Mouse (Mus musculus): ENCODE measurements at regions not wholly inside any gene's neighbourhood (a gene's known extent, or its start where the extent isn't known, plus 50 kb on each side); places are given as distances from the start of the nearest gene placed in this dataset.

DNA sequence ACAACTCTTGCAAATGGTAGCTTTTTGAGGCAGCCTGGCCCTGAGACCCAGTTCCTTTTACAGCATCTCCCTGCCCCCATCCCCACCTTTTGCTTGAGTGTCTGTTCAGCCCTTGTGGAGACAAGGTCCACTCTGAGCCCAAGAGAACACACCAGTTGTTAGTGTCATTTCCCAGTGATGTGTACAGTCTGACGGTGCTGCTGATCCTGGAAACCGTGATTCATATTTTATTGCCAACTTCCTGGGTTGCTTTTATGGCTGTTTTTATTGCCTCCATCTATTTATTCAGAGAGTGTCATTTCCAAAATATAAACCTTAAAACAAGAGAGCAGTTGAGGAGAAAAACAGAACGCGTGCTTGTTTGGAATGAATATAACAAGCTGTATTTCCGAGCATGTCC lies 309.6 kb upstream of the Isl1 start:
- DNase-seq, result no peak

DNA sequence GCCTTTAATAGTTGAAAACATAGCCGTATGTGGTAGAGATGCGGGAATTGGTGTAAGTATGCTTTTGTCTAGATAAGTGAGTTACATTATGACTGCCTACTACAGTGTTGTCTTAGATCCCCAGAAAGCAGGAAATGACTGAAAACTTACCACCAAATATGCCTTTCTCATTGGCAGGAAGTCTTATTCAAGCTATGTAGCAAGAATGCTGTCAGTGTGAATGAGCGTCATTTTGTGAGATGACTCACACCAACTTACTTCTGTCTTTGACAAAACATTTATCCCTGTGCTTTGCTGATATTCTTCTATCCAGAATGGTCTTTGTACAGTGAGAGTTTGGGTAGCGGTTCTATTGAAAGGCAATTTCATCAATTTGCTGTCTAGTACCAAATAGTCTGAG lies 286.9 kb upstream of the Isl1 start:
- DNase-seq, result no peak

DNA sequence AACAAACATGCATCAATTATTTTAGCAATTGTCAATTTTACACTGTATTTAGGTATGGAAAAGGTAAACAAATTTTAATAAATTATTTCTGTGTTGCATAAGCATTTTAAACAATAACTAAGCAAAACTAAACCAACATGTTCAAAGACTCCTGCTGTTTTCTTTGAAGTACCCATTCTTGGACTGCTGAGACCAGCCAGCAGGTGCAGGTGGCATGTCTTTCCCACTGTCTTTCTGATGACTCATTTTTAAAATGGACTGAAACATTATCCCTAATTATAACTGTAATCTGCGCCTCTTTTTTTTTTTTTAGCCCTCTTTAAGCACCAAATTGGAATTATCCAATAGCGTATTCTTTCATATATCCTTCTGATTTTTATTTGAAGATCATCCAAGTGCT lies 286.0 kb upstream of the Isl1 start:
- DNase-seq, result no peak

DNA sequence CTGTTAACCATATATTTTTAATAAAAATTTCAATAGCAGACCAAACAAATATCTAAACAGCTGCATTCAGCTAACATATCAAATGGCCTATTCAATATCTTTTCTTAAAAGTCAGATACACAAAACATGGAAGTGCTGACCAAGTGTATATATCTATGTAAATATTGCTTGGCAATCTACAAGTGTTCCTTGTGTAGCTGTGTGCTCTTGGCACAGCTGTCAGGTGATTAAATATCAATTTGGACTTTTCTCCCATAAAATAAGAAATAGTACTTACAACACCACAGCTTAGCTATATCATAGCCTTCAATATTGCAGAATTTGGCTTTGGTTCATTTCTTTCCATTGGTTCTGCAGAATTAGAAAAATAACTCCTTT lies 266.5 kb upstream of the Isl1 start:
- no peak for DNase-seq

DNA sequence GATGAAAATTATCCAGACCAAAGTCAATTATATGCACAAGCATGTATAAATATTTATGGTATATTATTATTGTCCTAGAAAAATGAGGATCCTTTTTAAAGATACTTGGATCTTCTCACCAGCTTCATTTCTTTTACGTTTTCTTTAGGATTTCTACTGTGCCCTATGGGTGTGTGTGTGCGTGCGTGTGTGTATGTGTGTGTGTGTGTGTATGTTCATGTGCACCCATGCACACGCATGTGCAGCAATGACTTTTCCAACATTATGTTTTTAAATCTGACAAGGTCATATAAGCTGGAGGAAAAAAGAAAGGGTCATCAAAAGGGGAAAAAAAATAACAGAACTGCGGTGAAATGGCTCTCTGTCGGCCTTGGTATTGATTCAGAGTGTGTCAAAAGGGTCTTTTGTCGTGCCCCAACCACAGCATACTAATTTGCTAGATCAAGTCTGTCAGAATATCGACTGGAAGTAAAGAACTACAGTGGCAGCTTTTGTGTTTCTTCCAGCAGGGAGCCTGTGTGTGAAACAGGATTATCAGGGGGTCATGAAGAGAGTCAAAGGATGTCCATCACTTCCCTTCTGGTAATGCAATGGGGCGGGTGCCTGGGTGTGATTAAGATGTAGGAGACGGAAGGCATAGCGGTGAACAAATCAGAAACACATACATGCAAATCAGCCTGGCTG lies 265.9 kb upstream of the Isl1 start:
- no peak for DNase-seq

DNA sequence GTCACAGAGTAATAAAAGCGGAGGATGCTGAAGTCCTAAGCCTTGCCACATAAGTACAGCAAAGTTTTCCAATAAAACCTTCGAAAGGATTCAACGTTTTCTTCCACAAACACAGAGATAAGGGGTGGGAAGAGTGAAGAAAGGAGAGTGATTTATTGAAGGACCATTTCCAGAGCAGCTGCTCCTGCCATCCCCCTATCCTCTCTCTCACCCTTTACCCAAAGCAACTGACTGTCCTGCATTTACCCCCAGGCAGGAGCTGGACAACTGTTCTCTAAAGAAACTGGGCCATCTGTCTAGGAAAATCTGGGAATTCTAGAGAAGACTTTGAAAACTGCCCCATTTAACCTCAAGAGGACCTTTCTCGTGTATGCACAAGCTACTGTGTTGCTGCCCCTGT lies 245.6 kb upstream of the Isl1 start:
- DNase-seq, result no peak

DNA sequence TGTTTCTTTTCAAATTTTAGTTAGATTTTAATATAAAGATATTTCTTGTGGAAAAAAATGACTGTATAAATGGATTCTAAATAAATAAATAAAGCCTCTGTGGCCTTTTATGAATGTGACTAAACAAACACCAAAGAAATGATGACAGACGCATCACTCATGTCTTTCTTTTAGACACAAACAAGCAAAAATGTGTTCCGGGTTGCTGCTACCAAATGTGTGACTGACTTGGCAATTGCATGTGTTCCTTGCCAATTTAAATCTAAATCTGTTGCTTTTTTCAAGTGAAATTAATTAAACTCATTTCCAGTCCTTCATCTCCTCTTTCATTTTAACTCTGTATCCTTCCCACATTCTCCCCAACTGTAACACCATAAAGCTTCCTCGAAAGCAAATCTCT lies 225.7 kb upstream of the Isl1 start:
- DNase-seq, result no peak

DNA sequence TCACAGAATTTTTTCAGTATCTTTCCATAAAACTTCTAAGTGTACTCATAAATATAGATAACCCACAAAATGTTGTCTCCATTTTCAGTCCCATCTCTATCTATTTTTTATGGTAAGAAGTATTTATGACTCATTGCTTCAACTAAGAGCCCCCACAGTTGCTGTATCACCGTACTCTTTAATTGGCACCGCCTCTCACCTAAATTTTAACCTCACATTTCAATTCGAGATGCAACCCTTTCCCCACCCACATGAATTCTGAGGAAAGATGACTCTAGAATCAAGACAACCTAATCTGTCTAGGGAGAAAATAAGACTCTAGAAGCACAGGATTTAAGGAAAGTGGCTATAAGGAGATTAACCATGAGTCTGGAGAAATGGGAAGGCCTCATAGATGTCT lies 223.7 kb upstream of the Isl1 start:
- DNase-seq, result no peak

DNA sequence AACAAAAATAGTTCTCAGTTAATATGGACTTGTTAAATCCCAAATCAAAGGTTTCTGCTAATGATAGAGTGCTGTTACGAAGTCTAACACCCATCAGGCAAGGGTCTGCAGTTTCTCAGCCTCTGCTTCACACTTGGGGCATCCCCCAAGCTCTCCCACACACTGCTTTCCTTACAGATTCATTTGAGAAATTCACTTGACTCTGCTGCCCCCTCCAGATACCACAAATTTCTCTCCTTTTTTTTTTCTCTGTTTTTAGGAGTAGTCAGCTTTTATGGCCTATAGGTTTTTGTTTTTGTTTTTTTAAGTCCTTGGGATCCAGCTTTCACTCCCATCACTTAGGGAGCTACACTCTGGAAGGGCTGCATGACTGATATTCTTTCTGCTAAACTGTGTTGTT lies 218.8 kb upstream of the Isl1 start:
- DNase-seq, result no peak

DNA sequence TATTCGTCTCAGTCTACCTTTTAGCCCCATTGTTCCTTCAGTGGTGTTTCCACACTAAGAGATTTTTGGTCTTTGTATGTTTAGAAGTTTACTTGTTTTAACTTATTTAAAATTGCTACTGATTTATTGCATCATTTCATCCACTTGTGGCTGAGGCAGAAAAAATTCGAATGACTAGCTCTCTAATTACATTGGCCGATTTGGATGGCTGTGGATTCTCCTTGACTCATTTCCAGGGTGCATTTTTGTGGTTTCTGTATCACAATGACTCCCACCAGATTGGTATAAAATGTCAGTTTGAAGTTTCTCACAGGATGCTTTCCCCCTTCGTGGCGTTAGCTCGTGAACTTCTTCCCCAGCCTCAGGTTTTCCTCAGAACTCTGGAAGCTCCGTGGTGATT lies 217.5 kb upstream of the Isl1 start:
- DNase-seq, result no peak

DNA sequence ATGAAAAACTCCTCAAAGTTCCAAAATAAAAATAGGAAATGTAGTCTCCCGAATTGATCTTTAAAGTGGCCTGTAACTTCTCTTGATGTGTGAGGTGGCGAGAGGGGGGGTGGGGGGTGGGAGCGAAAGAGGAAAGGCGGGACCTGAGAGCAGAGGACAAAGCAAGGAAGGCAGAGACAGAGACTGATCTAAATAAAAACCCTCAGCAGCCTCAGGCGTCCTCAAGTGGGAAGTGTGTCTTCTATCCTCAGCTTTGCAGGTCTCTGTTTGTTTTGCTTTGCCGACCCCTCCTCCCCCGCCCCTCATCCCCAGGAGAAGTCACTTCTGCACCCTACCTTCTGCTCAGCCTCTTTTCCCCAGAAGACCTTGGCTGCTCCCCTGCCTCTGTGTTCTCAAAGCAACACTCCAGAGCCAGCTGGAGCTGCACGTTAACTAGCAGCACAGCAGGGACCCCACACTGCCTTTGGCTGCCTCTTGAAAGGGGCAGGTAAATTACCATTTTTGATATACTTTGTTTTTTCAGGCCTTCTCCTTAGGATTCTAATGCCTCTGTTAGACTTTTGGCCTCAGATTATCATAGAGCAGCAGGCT lies 214.3 kb upstream of the Isl1 start:
- DNase-seq, result no peak

DNA sequence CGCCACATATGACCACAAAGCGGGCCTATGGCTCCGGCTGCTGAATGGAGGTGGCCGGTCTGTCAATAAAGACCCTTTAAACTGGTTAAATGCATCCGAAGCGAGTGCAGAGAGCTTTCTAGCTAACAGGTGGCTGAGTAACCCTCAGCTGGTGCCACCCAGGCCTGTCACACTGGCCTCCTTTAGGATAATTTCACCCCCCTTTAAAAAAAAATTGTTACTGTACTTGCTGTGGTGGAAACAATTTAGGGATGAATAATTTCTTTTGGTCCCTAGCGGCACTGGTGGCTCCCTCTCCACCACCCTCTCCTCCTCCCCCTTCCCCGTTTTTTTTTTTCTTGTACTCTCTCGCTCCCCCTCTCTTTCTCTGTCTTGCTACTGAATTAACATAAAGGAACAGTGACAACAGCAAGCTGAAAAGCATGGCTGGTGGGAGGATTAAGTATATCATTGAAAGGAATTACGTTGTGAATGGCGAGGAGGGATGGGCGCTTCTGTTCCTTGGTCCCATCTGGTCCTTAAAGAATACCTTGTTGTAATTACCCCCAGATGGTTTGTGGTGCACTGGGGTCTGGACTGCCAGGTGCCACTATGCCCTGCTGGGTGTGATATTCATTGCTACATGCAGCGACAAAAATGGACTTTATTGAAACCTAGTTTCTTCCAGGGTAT lies 205.3 kb upstream of the Isl1 start:
- no peak for DNase-seq

DNA sequence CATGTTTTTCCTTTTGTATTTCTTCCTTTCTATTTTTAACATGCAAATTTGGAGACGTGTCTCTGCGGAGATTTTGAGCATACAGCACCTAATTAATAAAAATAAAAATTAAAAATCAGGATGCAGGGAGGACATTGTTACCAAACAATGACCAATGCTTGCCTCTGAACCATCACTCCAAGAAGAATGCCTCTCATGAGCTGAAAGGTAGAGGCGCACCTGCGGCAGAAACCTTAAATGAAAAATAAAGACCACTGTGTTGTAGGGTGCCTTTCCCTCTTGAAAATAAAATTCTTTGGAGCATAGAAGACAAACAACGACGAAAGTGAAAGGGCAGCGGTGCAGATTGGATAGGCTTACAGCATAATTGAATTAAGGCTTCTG lies 204.8 kb upstream of the Isl1 start:
- no peak for DNase-seq

DNA sequence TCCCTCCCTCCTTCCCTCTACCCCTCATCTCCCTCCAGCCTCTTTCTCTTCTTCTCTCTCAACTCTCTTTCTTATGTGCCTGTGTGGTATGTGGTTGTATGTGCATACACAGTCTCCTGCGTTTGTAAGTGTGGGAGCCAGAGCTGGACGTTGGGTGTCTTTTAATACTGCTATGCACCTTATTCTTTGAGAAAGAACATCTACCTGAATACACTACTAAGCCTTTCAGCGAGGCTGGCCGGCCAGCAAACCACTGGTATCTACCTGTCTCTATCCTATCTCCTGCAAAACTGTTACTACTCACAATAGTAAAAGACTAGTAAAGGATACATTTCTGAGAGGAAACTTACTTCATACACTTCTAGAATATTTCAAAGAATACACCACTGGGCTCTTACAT lies 202.9 kb upstream of the Isl1 start:
- DNase-seq, result no peak

DNA sequence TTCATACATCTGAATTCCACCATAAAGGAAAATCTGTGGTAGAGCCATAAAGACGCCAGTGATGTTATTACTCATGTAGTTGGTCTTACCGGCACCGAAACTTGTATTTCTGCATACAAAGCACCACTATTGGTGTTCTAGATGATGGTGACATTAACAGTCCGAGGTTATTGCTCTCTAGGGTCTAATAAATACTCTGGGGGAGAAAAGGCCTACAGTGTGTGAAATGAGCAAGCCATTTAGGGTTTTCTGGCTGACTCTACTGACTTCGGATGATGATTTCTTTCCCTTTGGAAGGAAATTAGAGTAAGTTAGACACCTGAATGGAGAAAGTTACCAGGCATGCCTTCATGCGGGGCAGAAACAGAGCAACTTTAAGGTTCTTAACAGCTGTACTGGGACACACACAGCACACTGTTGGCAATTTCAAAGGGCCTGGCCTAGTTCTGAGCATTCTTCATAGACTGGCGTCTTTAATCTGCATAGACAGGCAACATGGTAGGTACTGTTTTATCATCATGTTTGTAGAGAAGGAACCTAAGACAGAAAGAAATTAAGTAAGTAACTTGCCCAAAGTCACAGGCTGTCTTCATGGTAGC lies 198.8 kb upstream of the Isl1 start:
- DNase-seq, result no peak

DNA sequence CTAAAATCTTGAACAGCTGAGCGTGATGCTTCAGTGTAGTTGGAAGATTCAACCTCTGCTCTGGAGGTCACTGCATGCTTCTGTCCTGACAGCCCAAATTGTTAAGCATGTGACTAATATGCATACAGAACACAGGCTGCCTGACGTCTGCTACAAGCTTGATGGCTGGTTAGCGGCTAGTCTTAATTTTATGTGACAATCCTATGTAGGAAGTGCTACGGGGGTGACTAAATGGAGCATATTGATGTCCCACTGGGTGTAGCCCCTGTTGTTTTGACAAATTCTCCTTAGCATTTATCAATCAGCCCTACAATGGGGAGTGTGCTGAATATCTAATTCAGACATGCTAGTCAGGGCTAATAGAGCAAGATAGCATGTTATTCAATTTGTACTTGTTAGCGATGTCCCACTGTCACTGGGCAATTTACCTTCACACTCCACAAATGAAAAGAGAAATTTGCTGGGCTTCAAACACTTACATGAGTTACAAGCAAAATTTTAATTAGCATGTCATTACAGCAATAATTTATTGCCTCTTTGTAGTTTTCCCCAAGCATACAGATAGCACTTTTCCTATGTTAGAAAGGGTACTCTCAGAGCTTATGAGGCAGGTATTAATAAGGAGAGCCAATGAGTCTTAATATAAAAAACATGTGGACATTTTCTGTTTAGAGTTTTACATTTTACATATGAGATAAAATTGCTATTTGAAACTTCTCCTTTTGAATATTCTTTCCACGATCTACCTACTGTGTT lies 188.3 kb upstream of the Isl1 start:
- no peak for DNase-seq

DNA sequence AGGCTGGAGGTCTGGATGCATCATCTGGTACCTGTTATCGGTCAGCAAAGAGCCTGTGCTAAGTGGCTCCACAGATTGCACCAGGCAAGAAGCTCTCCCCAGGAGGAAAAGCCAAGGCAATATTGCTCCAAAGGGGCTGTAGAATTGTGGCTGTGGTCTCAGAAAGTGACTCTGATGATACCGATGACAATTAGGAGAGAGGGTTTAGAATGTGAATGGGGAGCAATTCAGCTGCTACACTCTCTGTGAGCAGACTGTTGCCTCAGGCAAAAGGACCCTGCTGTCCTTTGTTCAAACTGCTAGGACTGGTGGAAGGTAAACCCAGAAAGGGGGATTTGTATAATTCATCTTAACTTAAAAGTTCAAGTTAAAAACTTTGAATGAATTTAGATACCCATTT lies 186.2 kb upstream of the Isl1 start:
- DNase-seq, result no peak

DNA sequence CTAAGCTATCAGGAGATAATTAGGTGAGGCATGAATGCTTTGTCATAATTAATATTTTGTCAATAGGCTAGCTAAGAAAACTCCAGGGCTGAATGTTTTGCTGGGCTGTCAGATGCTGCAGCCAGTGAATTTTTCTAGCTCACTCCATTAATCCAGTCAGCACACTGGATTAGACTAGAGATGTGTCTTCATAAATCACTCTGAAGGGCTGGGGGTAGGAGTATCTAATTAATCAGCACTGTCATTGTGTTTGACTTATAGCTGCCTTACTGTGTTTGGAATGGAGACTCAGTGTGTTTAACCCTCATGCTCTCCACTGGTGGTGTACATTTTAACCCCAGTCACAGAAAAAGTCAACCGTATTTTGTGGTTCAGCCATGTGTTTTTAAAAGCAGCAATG lies 179.9 kb upstream of the Isl1 start:
- no peak for DNase-seq

DNA sequence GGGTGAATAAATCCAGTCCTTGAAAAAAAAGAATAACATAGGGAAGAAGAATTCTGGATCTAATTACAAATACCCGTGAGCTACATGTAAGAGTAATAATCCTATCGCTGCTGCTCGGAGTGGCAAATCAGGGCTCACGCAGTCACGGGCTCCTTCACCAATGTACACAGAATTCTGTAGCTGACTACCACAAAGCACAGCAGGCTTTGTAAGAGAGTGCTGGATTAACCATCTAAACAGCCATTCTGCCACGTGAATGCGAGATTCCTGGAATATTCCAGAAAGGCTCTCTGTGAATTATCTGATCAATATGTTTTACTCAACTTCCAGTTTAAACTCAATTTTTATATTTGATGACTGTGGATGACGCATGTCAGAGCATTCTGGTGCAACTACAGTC lies 165.1 kb upstream of the Isl1 start:
- no peak for DNase-seq

DNA sequence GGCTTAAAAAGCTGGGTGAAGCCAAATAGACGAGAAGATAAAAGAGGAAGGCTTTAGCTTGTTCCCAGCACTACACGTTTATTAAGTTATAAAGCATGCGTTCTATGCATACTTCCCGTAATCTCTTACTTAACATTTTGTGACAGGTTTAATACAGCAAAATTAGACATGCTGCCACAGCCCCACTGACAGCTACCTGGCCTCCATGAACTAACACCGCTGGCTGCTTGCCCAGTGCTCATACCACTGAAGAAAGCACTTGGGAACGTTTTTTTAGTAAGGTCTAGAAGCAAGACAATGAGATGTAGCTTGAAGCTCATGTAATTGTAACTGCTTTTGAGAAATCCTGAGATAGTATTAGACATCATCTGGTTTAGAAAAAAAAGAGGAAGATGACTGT lies 152.3 kb upstream of the Isl1 start:
- DNase-seq, result no peak

DNA sequence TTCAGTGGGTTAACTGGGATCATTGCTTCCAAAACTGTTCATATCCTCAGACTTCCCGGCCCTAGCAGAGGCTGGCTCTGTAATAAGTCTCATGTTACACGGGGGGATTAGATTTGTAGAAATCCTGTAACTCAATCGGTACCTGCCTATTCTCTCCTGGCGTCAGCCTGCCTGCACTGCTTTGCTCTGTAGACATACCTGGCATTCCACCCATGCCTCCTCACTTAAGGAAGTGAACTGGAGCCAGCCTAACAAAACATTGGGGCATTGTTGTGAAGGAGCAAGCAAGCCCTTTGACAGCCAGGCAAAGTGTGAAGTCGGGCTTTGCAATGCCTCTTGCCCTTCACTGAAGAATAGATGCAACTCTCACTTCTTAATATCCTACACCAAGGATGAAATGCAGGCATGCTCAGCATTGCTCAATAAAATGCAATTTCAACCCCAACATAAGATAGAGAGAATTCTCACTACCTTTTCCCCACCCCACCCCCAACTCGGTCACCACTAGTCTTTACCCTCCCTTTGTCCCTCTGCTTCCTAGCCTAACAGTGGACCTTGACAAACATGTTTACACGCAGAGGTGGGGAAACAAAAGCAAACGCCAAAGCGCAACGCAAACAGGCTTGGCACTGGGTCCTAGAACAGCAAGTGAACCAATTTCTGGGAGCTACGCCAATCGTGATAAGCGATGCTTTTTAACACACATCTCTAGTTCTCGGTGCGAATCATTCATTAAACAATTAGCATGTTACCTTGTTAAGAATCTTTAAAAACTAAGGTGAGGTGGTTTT lies 133.9 kb upstream of the Isl1 start:
- DNase-seq, result peak; percentile 6 to 8

DNA sequence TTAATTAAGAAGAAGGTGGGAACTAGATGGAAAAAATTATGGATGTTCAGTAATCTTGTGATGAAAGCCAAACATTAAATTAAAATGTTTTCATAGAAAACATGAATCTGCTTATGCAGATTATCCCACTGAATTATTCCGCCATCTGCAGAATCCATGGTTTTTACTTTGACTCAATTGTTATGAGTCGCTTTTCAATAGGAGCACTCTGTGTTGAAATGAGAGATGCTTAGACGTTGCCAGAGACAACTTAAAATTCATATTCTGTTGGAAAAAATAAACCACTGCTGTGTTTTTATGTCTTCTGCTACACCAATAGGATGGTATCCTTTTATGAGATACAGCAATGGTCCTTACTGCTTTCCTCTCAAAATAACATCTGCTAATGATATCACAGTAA lies 108.3 kb upstream of the Isl1 start:
- DNase-seq, result no peak

DNA sequence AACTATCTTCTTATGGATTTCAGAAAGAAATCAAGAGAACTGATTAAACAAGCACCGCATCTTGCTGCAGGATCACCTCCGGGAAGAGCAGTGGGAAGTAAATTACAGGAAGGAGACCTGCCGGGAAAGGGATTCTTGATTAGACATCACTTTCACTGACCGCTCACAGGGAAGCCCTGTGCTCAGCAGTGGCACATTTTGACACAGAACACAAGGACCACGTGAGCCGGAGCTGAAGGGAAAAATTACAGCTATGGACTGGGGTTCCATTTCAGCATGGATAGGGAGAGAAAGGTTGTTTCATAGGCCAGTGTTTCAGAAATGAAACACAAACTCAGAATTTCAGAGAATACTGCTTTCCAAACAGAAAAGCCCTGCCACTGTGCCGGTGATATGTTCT lies 105.0 kb upstream of the Isl1 start:
- DNase-seq, result no peak

All from layer of hippocampus, postnatal 36 days (tissue).